Mouse (Mus musculus): ENCODE results near the gene Phb2. TPM values are rescaled to one million over a fixed set of nuclear protein-coding genes. Genes with fewer than 3 reads are reported as not detected.

Gene Phb2
- polyA plus RNA-seq, 1 experiment from 2014 or later = 503 TPM

- Histone ChIP-seq H3K9me3 (no peaks in the 10 kb centered on the region), H3K4me3 (replicated peaks) (no peak overlapping the region; the same call in 1 of the 2 replicates), H3K4me2 (replicated peaks) (no peak overlapping the region), H3K4me1 (replicated peaks) (peaks cover 10% of the 10 kb centered on the region; the same call in 1 of the 2 replicates), H3K27me3 (replicated peaks) (no peaks in the 10 kb centered on the region), H3K27ac (no peak overlapping the region), H3K36me3 (no peaks in the 10 kb centered on the region), H3K9ac (peak overlapping the region; percentile 21; the same call in 1 of the 2 replicates)
- ATAC-seq = peak; percentile 46
- WGBS = 54% methylated on average over 19 of the region's 19 CpGs
These were observed 20.6 kb downstream of the Phb2 start for GRCm38 (mm10) chr6:124732476-124733370.

- Histone ChIP-seq H3K4me2 (replicated peaks) (no peak overlapping the region), H3K4me1 (replicated peaks) (peaks cover 12% of the 10 kb centered on the region), H3K9ac (no peak overlapping the region), H3K27me3 (replicated peaks) (no peaks in the 10 kb centered on the region), H3K9me3 (no peaks in the 10 kb centered on the region), H3K36me3 (no peaks in the 10 kb centered on the region), H3K27ac (no peak overlapping the region), H3K4me3 (replicated peaks) (no peak overlapping the region)
- 91% methylated on average over 3 of the region's 3 CpGs for WGBS
- no peak for ATAC-seq
These were observed 22.3 kb downstream of the Phb2 start for GRCm38 (mm10) chr6:124734417-124734816.

- 93% methylated on average over 11 of the region's 11 CpGs for WGBS
- Histone ChIP-seq H3K9ac (no peak overlapping the region), H3K27me3 (replicated peaks) (no peaks in the 10 kb centered on the region), H3K4me1 (replicated peaks) (peaks cover 21% of the 10 kb centered on the region), H3K9me3 (no peaks in the 10 kb centered on the region), H3K4me3 (replicated peaks) (no peak overlapping the region), H3K4me2 (replicated peaks) (no peak overlapping the region), H3K36me3 (no peaks in the 10 kb centered on the region), H3K27ac (no peak overlapping the region)
- ATAC-seq = no peak
These were observed 24.9 kb downstream of the Phb2 start for GRCm38 (mm10) chr6:124737040-124737439.

GRCm38 (mm10) chr6:124738511-124739023 lies 26.4 kb downstream of the Phb2 start, which contains the start of gene Ptpn6:
TSS of gene Ptpn6 (minus strand) at chr6:124738714.
- Histone ChIP-seq H3K27ac (peak within 1 kb of the TSS; percentile 74), H3K9me3 (no peaks in the 10 kb centered on the region), H3K36me3 (peaks cover 7% of the 10 kb centered on the region; the same call in 1 of the 2 replicates), H3K4me1 (replicated peaks) (peaks cover 14% of the 10 kb centered on the region), H3K4me2 (replicated peaks) (peak within 1 kb of the TSS; percentile 48), H3K4me3 (replicated peaks) (peak within 1 kb of the TSS; percentile 26), H3K27me3 (replicated peaks) (no peaks in the 10 kb centered on the region), H3K9ac (no peak within 1 kb of the TSS)
- ATAC-seq = peak; percentile 86
- WGBS = 15% methylated on average over 15 of the region's 15 CpGs

GRCm38 (mm10) chr6:124739231-124739796 lies 27.2 kb downstream of the Phb2 start:
- H3K4me2 ChIP-seq (replicated peaks) = peak overlapping the region; percentile 48
- WGBS = 81% methylated on average over 10 of the region's 10 CpGs

GRCm38 (mm10) chr6:124740211-124740887 lies 28.2 kb downstream of the Phb2 start:
- under 1% methylated on average over 29 of the region's 29 CpGs for WGBS
- peak; percentile 2 for ATAC-seq
- Histone ChIP-seq H3K27ac (peak overlapping the region; percentile 99), H3K4me1 (replicated peaks) (peaks cover 21% of the 10 kb centered on the region), H3K36me3 (peaks cover 14% of the 10 kb centered on the region), H3K9ac (peak overlapping the region; percentile 80), H3K9me3 (no peaks in the 10 kb centered on the region), H3K4me3 (replicated peaks) (peak overlapping the region; percentile 59), H3K27me3 (replicated peaks) (no peaks in the 10 kb centered on the region), H3K4me2 (replicated peaks) (peak overlapping the region; percentile 89)

More at GRCm38 (mm10) chr6:124739231-124739796, 27.2 kb downstream of the Phb2 start:
- Histone ChIP-seq H3K4me1 (replicated peaks) (peaks cover 14% of the 10 kb centered on the region), H3K36me3 (peaks cover 9% of the 10 kb centered on the region; the same call in 1 of the 2 replicates), H3K9ac (no peak overlapping the region), H3K27ac (peak overlapping the region; percentile 74), H3K9me3 (no peaks in the 10 kb centered on the region), H3K4me3 (replicated peaks) (no peak overlapping the region), H3K27me3 (replicated peaks) (no peaks in the 10 kb centered on the region)
- no peak for ATAC-seq

- under 1% methylated on average over 41 of the region's 41 CpGs for WGBS
- peak within 1 kb of the TSS; percentile 80 for H3K9ac ChIP-seq
- H3K4me2 ChIP-seq (replicated peaks) = peak within 1 kb of the TSS; percentile 89
These were observed 29.0 kb downstream of the Phb2 start, which contains the start of gene Grcc10 for GRCm38 (mm10) chr6:124740888-124741761. TSS of gene Grcc10 (minus strand) at chr6:124741374.

GRCm38 (mm10) chr6:124741842-124742241 lies 29.7 kb downstream of the Phb2 start:
- H3K9me3 ChIP-seq = no peaks in the 10 kb centered on the region
- no peak for ATAC-seq
- H3K4me2 ChIP-seq (replicated peaks) = peak overlapping the region; percentile 89
- 66% methylated on average over 3 of the region's 3 CpGs for WGBS
- peaks cover 15% of the 10 kb centered on the region for H3K36me3 ChIP-seq
- peak overlapping the region; percentile 99 for H3K27ac ChIP-seq
- peaks cover 32% of the 10 kb centered on the region for H3K4me1 ChIP-seq (replicated peaks)
- peak overlapping the region; percentile 59 for H3K4me3 ChIP-seq (replicated peaks)
- H3K9ac ChIP-seq = peak overlapping the region; percentile 36
- no peaks in the 10 kb centered on the region for H3K27me3 ChIP-seq (replicated peaks)

More at GRCm38 (mm10) chr6:124740888-124741761, 29.0 kb downstream of the Phb2 start, which contains the start of gene Grcc10:
- Histone ChIP-seq H3K4me1 (replicated peaks) (peaks cover 25% of the 10 kb centered on the region), H3K27me3 (replicated peaks) (no peaks in the 10 kb centered on the region), H3K36me3 (peaks cover 14% of the 10 kb centered on the region), H3K4me3 (replicated peaks) (peak within 1 kb of the TSS; percentile 59), H3K27ac (peak within 1 kb of the TSS; percentile 99), H3K9me3 (no peaks in the 10 kb centered on the region)
- ATAC-seq = peak; percentile 78

- no peak for ATAC-seq
- WGBS = 90% methylated on average over 15 of the region's 15 CpGs
- no peak overlapping the region for H3K27ac ChIP-seq
- H3K4me3 ChIP-seq (replicated peaks) = no peak overlapping the region
- H3K4me2 ChIP-seq (replicated peaks) = no peak overlapping the region
- peaks cover 37% of the 10 kb centered on the region for H3K4me1 ChIP-seq (replicated peaks)
- no peak overlapping the region for H3K9ac ChIP-seq
- H3K9me3 ChIP-seq = no peaks in the 10 kb centered on the region
- H3K27me3 ChIP-seq (replicated peaks) = no peaks in the 10 kb centered on the region
- H3K36me3 ChIP-seq = peaks cover 26% of the 10 kb centered on the region
These were observed 30.8 kb downstream of the Phb2 start for GRCm38 (mm10) chr6:124742839-124743514.

GRCm38 (mm10) chr6:124743647-124744046 lies 31.5 kb downstream of the Phb2 start:
- no peak for ATAC-seq
- no peaks in the 10 kb centered on the region for H3K27me3 ChIP-seq (replicated peaks)
- H3K4me2 ChIP-seq (replicated peaks) = no peak overlapping the region
- H3K4me3 ChIP-seq (replicated peaks) = no peak overlapping the region
- H3K9ac ChIP-seq = no peak overlapping the region
- 89% methylated on average over 8 of the region's 8 CpGs for WGBS
- no peak overlapping the region for H3K27ac ChIP-seq
- no peaks in the 10 kb centered on the region for H3K9me3 ChIP-seq
- H3K4me1 ChIP-seq (replicated peaks) = peaks cover 35% of the 10 kb centered on the region
- peaks cover 32% of the 10 kb centered on the region for H3K36me3 ChIP-seq

Measured in intestine, embryonic 15.5 days (tissue).